Mouse (Mus musculus) bone marrow macrophage, adult 2 months (primary cell): ENCODE data around the gene Bcl11b.

ENCODE experiments used
- CTCF ChIP-seq: IDR thresholded peaks from 2 replicates; pipeline ENCODE4 v1.5.1; 2012; ENCODE audit warnings: low read depth, mild to moderate bottlenecking, low read length, moderate library complexity
- POLR2A ChIP-seq: IDR thresholded peaks from 2 replicates; pipeline ENCODE4 v1.6.1; 2012; ENCODE audit warnings: mild to moderate bottlenecking, low read depth, low read length, borderline replicate concordance

GRCm38 (mm10) chr12:107965103-107965502 is 38.3 kb downstream of the Bcl11b start:
- TF ChIP-seq POLR2A (no peak), CTCF (no peak)
